Mouse (Mus musculus) lung, postnatal 0 days (tissue): Measurements from ENCODE around the gene Gxylt1.

Experiments used
- CTCF ChIP-seq: IDR thresholded peaks from 2 replicates; pipeline ENCODE4 v1.5.1; 2016; ENCODE audit warnings: antibody characterized with exemption, mild to moderate bottlenecking
- EP300 ChIP-seq: IDR thresholded peaks from 2 replicates; pipeline ENCODE4 v1.6.1; 2016; ENCODE audit warnings: antibody characterized with exemption, mild to moderate bottlenecking, control low read depth

- TF ChIP-seq CTCF (no peak), EP300 (no peak)
These were observed 5.4 kb downstream of the Gxylt1 start for GRCm38 (mm10) chr15:93269572-93269971.
